Mouse (Mus musculus): ENCODE data around the gene Hmgn1. TPM values are rescaled to one million over a fixed set of nuclear protein-coding genes. Genes with fewer than 3 reads are reported as not detected.

Hmgn1 gene
- total RNA-seq, 1 experiment from 2014 or later: 351 TPM

- ATAC-seq (replicated peaks in 1 of 2; ENCODE audit: insufficient read depth in 1 of 2, low FRiP score in 2 of 2, low TSS enrichment in 1 of 2, low read depth in 1 of 2, poor library complexity in 2 of 2, severe bottlenecking in 2 of 2): no peak
Observed at GRCm38 (mm10) chr16:96085597-96085996, 41.9 kb downstream of the Hmgn1 start.

DNA sequence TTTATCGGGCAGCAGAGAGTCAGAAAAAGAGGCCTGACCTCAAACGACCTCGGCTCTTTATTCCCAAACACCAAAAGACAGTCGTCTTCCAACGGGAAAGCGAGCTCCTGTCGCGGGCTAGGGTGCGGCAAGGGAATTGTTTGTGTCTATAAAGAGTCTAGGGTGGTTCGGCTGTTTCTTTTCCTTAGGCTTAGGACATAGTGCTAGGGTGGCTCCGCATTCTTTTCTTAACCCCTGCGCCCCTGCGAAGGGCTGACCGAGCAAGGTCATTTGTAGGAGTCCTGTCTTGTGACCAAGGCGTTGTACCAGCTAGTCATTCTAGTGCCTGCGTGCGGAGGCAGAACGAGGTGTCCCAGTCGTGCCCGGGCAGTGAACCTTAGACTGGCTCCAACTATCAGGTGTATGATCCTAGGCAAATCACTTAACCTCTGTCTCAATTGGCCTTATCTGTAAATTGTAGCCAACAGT is 44.3 kb downstream of the Hmgn1 start:
- ATAC-seq (replicated peaks in 1 of 2; ENCODE audit: insufficient read depth in 1 of 2, low FRiP score in 2 of 2, low TSS enrichment in 1 of 2, low read depth in 1 of 2, poor library complexity in 2 of 2, severe bottlenecking in 2 of 2): no peak

- ATAC-seq (replicated peaks in 1 of 2; ENCODE audit: insufficient read depth in 1 of 2, low FRiP score in 2 of 2, low TSS enrichment in 1 of 2, low read depth in 1 of 2, poor library complexity in 2 of 2, severe bottlenecking in 2 of 2): peak; percentile 47 to 62
Observed at GRCm38 (mm10) chr16:96082301-96083178, 45.0 kb downstream of the Hmgn1 start, which contains the start of gene Brwd1. TSS of gene Brwd1 (minus strand) at chr16:96082526.

- ATAC-seq (replicated peaks in 1 of 2; ENCODE audit: insufficient read depth in 1 of 2, low FRiP score in 2 of 2, low TSS enrichment in 1 of 2, low read depth in 1 of 2, poor library complexity in 2 of 2, severe bottlenecking in 2 of 2): no peak
Observed at GRCm38 (mm10) chr16:96081742-96082241, 45.7 kb downstream of the Hmgn1 start.

- peak; percentile 74 to 78 for ATAC-seq (replicated peaks in 1 of 2; ENCODE audit: insufficient read depth in 1 of 2, low FRiP score in 2 of 2, low TSS enrichment in 1 of 2, low read depth in 1 of 2, poor library complexity in 2 of 2, severe bottlenecking in 2 of 2)
Observed at GRCm38 (mm10) chr16:96081331-96081730, 46.2 kb downstream of the Hmgn1 start.

- ATAC-seq (replicated peaks in 1 of 2; ENCODE audit: insufficient read depth in 1 of 2, low FRiP score in 2 of 2, low TSS enrichment in 1 of 2, low read depth in 1 of 2, poor library complexity in 2 of 2, severe bottlenecking in 2 of 2): no peak
Observed at GRCm38 (mm10) chr16:96080524-96080923, 47.0 kb downstream of the Hmgn1 start.

Other genes with a start within 250 kb of the Hmgn1 start
- 48.0 and 59.0 TPM in 2 replicates for gene Psmg1, start 136.8 kb downstream of the Hmgn1 start, total RNA-seq (2017)
- gene Brwd1, start 45.2 kb downstream of the Hmgn1 start, total RNA-seq (2017): 79.4 and 83.5 TPM in 2 replicates
- gene Wrb, start 17.7 kb upstream of the Hmgn1 start, total RNA-seq (2017): 16.9 and 17.5 TPM in 2 replicates
- 0.69 and 0.79 TPM in 2 replicates for gene Lca5l, start 64.5 kb upstream of the Hmgn1 start, total RNA-seq (2017)
- not detected in 2 replicates for gene Sh3bgr, start 72.7 kb upstream of the Hmgn1 start, total RNA-seq (2017)
- 0.45 and 0.94 TPM in 2 replicates for gene B3galt5, start 108.1 kb upstream of the Hmgn1 start, total RNA-seq (2017)